Mouse (Mus musculus) brain, embryonic 14.5 days (tissue): ENCODE data around the gene Gpr35.

Source experiments
- CTCF ChIP-seq: fragments of 200-500 bp; IDR thresholded peaks from 2 replicates; pipeline ENCODE4 v1.5.1; 2012; ENCODE audit warnings: inconsistent platforms, mild to moderate bottlenecking, moderate library complexity, borderline replicate concordance; ENCODE audit not compliant: insufficient read depth, insufficient read length; ENCODE audit errors: extremely low read depth
- POLR2A ChIP-seq: fragments of 200-500 bp; IDR thresholded peaks from 2 replicates; pipeline ENCODE4 v1.6.1; 2012; ENCODE audit warnings: mild to moderate bottlenecking, inconsistent platforms, borderline replicate concordance; ENCODE audit not compliant: poor library complexity, insufficient read depth, insufficient read length, severe bottlenecking; ENCODE audit errors: extremely low read depth

DNA sequence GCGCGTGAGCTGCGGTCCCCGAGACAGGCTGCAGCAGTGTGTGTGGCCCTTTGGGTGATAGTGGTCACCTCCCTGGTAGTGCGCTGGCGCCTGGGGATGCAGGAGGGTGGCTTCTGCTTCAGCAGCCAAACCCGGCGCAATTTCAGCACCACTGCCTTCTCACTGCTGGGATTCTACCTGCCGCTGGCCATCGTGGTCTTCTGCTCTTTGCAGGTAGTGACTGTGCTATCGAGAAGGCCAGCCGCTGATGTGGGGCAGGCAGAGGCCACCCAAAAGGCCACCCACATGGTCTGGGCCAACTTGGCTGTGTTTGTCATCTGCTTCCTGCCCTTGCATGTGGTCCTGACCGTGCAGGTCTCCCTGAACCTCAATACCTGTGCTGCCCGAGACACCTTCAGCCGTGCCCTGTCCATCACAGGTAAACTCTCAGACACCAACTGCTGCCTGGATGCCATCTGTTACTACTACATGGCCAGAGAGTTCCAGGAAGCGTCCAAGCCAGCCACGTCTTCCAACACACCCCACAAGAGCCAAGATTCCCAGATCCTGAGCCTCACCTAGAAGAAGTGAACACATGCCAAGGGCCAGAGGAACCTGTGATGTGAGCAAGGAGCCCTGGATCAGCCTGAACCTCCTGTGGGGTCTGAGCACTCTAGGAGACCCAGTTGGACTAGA is 32.4 kb downstream of the Gpr35 start:
- TF ChIP-seq CTCF, result no peak
- TF ChIP-seq POLR2A, result no peak
